Mouse (Mus musculus) intestine, embryonic 15.5 days (tissue): ENCODE results near the gene Mlycd. TPM values are rescaled to one million over a fixed set of nuclear protein-coding genes. Genes with fewer than 3 reads are reported as not detected.

Experiments
- ATAC-seq: fragments of 200-750 bp; cut with Nextera tagmentation; 2 replicates; pipeline ENCODE4 v1.8.0; 2017; ENCODE audit warnings: moderate TSS enrichment, moderate library complexity
- H3K27ac ChIP-seq: fragments of 300-500 bp; sonication (generic); 2 replicates; pipeline ENCODE4 v1.5.1; 2015; ENCODE audit warnings: mild to moderate bottlenecking, inconsistent platforms
- H3K27me3 ChIP-seq: fragments of 300-500 bp; sonication (generic); replicated peaks from 2 replicates; pipeline ENCODE4 v1.6.1; 2015; ENCODE audit warnings: inconsistent platforms
- H3K36me3 ChIP-seq: fragments of 300-500 bp; sonication (generic); 2 replicates; pipeline ENCODE4 v1.6.1; 2015; ENCODE audit warnings: inconsistent platforms
- H3K4me1 ChIP-seq: fragments of 300-500 bp; sonication (generic); replicated peaks from 2 replicates; pipeline ENCODE4 v1.6.1; 2015; ENCODE audit warnings: inconsistent platforms
- H3K4me2 ChIP-seq: fragments of 300-500 bp; sonication (generic); replicated peaks from 2 replicates; pipeline ENCODE4 v1.6.1; 2015; ENCODE audit warnings: mild to moderate bottlenecking, inconsistent platforms
- H3K4me3 ChIP-seq: fragments of 300-500 bp; sonication (generic); replicated peaks from 2 replicates; pipeline ENCODE4 v1.5.1; 2015; ENCODE audit warnings: inconsistent platforms
- H3K9ac ChIP-seq: fragments of 300-500 bp; sonication (generic); 2 replicates; pipeline ENCODE4 v1.6.1; 2015; ENCODE audit warnings: inconsistent platforms
- H3K9me3 ChIP-seq: fragments of 300-500 bp; sonication (generic); 2 replicates; pipeline ENCODE4 v1.6.1; 2016; ENCODE audit warnings: inconsistent platforms
- WGBS: fragments of 180-500 bp; shearing (Covaris S2); methylation state at CpG from one replicate; pipeline ENCODE4 v1.1.7; 2015; 5-methylcytosine and 5-hydroxymethylcytosine counted together
- polyA plus RNA-seq: library from polyadenylated mRNA; unstranded; fragments of >200 nt; fragmentation: Nextera tagmentation; extraction: Ambion mirVana; gene quantifications from 2 replicates; pipeline ENCODE4 v1.2.1, GENCODE M21; 2015

Gene Mlycd
- polyA plus RNA-seq, 1 experiment from 2014 or later, result 19.2 TPM

DNA sequence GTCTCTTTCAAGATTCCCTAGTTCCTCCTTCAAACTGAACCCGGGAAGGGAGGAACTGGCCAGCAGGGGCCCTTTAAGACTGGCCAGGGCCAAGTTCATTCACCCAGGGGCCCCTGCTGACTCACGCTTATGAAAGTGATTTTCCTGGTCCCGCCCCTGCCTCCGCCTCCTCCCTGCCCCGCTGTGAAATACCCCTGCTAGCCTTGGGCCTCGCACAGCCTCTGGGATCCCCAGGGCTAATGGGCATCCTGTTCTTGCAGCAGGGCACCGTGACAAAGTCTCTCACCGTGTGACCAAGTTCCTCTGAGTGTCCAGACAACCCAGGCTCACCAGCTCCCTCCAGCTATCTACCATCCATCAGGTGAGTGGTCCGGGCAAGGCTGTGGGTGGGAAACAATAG, 42.3 kb downstream of the Mlycd start:
- Histone ChIP-seq H3K27ac (peak overlapping the region; percentile 3; the same call in 1 of the 2 replicates), H3K9me3 (no peaks in the 10 kb centered on the region), H3K36me3 (no peaks in the 10 kb centered on the region), H3K9ac (peak overlapping the region; percentile 18; the same call in 1 of the 2 replicates), H3K4me2 (peak overlapping the region; percentile 46), H3K27me3 (no peaks in the 10 kb centered on the region), H3K4me3 (peak overlapping the region; percentile 23), H3K4me1 (peaks cover 45% of the 10 kb centered on the region)
- 14% methylated on average over 9 of the region's 9 CpGs for WGBS
- ATAC-seq, result peak; percentile 76

- WGBS, result 72% methylated on average over 11 of the region's 11 CpGs
- no peaks in the 10 kb centered on the region for H3K36me3 ChIP-seq
- peak overlapping the region; percentile 23 for H3K4me3 ChIP-seq
- H3K4me2 ChIP-seq, result peak overlapping the region; percentile 46
- no peak for ATAC-seq
- H3K4me1 ChIP-seq, result peaks cover 45% of the 10 kb centered on the region
- peak overlapping the region; percentile 18; the same call in 1 of the 2 replicates for H3K9ac ChIP-seq
- H3K9me3 ChIP-seq, result no peaks in the 10 kb centered on the region
- H3K27me3 ChIP-seq, result no peaks in the 10 kb centered on the region
- H3K27ac ChIP-seq, result 0 out of 2 replicates have a peak overlapping the region, but pooled peaks have one; percentile 3
Observed at GRCm38 (mm10) chr8:119437506-119437905, 42.8 kb downstream of the Mlycd start.

DNA sequence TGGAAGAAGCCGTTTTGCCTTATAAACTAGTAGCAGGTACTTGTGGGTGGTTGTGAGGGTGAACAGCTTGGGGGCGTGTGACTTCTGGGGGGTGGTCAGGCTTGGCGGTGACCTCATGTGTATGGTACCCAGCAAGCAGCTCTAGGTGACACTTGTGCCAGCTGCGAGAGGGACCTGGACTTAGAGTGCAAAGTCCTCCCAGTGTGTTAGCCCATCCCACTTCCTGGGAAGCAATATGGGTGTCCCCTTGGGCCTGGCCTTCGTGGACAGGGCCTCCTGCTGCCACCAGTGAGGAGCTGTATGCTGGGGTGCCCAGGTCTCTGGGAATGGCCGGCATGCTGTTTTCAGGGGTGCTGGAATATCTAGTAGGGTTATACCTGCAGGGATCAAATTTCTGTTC, 44.2 kb downstream of the Mlycd start:
- H3K36me3 ChIP-seq, result no peaks in the 10 kb centered on the region
- peaks cover 45% of the 10 kb centered on the region for H3K4me1 ChIP-seq
- H3K27me3 ChIP-seq, result no peaks in the 10 kb centered on the region
- H3K9me3 ChIP-seq, result no peaks in the 10 kb centered on the region
- no peak overlapping the region for H3K27ac ChIP-seq
- WGBS, result 67% methylated on average over 6 of the region's 6 CpGs
- H3K4me2 ChIP-seq, result peak overlapping the region; percentile 46; the same call in 1 of the 2 replicates
- no peak overlapping the region for H3K9ac ChIP-seq
- H3K4me3 ChIP-seq, result no peak overlapping the region
- ATAC-seq, result 0 out of 2 replicates have a peak, but pooled peaks have one; percentile 9

- no peak for ATAC-seq
- Histone ChIP-seq H3K9ac (no peak overlapping the region), H3K4me2 (peak overlapping the region; percentile 46; the same call in 1 of the 2 replicates), H3K9me3 (no peaks in the 10 kb centered on the region), H3K27me3 (no peaks in the 10 kb centered on the region), H3K4me1 (peaks cover 44% of the 10 kb centered on the region), H3K4me3 (no peak overlapping the region), H3K36me3 (no peaks in the 10 kb centered on the region), H3K27ac (no peak overlapping the region)
- WGBS, result 84% methylated on average over 2 of the region's 2 CpGs
Observed at GRCm38 (mm10) chr8:119439424-119439823, 44.7 kb downstream of the Mlycd start.

- no peaks in the 10 kb centered on the region for H3K9me3 ChIP-seq
- H3K27ac ChIP-seq, result 0 out of 2 replicates have a peak overlapping the region, but pooled peaks have one; percentile 58
- H3K9ac ChIP-seq, result 0 out of 2 replicates have a peak overlapping the region, but pooled peaks have one; percentile 6
- H3K36me3 ChIP-seq, result no peaks in the 10 kb centered on the region
- WGBS, result 69% methylated on average over 7 of the region's 7 CpGs
- H3K27me3 ChIP-seq, result no peaks in the 10 kb centered on the region
- ATAC-seq, result 0 out of 2 replicates have a peak, but pooled peaks have one; percentile 3
- no peak overlapping the region for H3K4me3 ChIP-seq
- H3K4me1 ChIP-seq, result peaks cover 39% of the 10 kb centered on the region
- H3K4me2 ChIP-seq, result no peak overlapping the region
Observed at GRCm38 (mm10) chr8:119439893-119440249, 45.2 kb downstream of the Mlycd start.

GRCm38 (mm10) chr8:119440250-119440951, 45.7 kb downstream of the Mlycd start:
- Histone ChIP-seq H3K9ac (no peak overlapping the region), H3K4me1 (peaks cover 38% of the 10 kb centered on the region), H3K4me3 (no peak overlapping the region), H3K4me2 (peak overlapping the region; percentile 45), H3K36me3 (no peaks in the 10 kb centered on the region), H3K27me3 (no peaks in the 10 kb centered on the region), H3K27ac (peak overlapping the region; percentile 58; the same call in 1 of the 2 replicates), H3K9me3 (no peaks in the 10 kb centered on the region)
- ATAC-seq, result peak; percentile 65
- 19% methylated on average over 16 of the region's 16 CpGs for WGBS

DNA sequence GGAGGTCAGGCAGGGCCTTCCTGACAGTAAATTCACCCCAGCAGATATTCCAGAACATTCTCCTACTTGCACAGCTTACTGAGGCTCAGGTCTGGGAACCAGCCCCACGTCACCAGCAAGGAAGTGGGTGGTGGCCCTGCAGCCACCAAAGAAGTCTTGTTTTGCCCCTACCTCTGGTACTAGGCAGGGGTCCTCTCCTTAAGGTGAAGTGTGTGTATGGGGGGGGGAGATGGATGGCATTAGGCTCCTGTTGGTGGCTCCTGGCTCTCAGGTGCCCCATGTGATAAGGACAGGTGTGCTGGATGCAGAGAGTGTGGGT, 46.2 kb downstream of the Mlycd start:
- peak overlapping the region; percentile 77; the same call in 1 of the 2 replicates for H3K27ac ChIP-seq
- H3K9me3 ChIP-seq, result no peaks in the 10 kb centered on the region
- 34% methylated on average over 1 of the region's 1 CpGs for WGBS
- no peak overlapping the region for H3K9ac ChIP-seq
- H3K4me1 ChIP-seq, result peaks cover 39% of the 10 kb centered on the region
- no peak overlapping the region for H3K4me3 ChIP-seq
- H3K4me2 ChIP-seq, result peak overlapping the region; percentile 45
- H3K27me3 ChIP-seq, result no peaks in the 10 kb centered on the region
- peak; percentile 78 for ATAC-seq
- no peaks in the 10 kb centered on the region for H3K36me3 ChIP-seq

DNA sequence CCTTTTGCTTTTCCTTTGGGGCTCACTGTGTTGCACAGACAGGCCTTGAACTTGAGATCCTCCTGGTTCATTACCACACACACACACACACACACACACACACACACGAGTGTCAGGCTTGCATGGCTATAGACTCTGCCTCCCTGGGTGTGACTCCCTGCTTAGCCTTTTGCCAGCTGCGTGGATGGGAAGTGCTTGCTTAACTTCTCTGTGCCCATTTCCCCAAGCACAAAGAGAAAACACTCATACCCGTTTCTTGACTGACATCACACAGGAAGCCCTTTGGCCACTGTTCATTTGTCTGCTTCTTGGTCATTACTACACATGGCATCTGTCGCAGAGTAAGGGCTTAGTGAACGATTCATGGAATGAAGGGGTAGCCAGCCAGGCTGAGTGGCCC, 47.3 kb downstream of the Mlycd start:
- H3K27ac ChIP-seq, result no peak overlapping the region
- no peak overlapping the region for H3K9ac ChIP-seq
- no peaks in the 10 kb centered on the region for H3K36me3 ChIP-seq
- H3K9me3 ChIP-seq, result no peaks in the 10 kb centered on the region
- ATAC-seq, result no peak
- WGBS, result 67% methylated on average over 5 of the region's 5 CpGs
- H3K4me2 ChIP-seq, result no peak overlapping the region
- H3K27me3 ChIP-seq, result peaks cover under 1% of the 10 kb centered on the region
- no peak overlapping the region for H3K4me3 ChIP-seq
- H3K4me1 ChIP-seq, result peaks cover 39% of the 10 kb centered on the region

GRCm38 (mm10) chr8:119442970-119443369, 48.3 kb downstream of the Mlycd start:
- H3K4me2 ChIP-seq, result no peak overlapping the region
- no peak overlapping the region for H3K9ac ChIP-seq
- H3K4me1 ChIP-seq, result peaks cover 35% of the 10 kb centered on the region
- WGBS, result 96% methylated on average over 8 of the region's 8 CpGs
- peaks cover 10% of the 10 kb centered on the region for H3K27me3 ChIP-seq
- no peaks in the 10 kb centered on the region for H3K36me3 ChIP-seq
- ATAC-seq, result no peak
- no peak overlapping the region for H3K27ac ChIP-seq
- no peaks in the 10 kb centered on the region for H3K9me3 ChIP-seq
- no peak overlapping the region for H3K4me3 ChIP-seq

DNA sequence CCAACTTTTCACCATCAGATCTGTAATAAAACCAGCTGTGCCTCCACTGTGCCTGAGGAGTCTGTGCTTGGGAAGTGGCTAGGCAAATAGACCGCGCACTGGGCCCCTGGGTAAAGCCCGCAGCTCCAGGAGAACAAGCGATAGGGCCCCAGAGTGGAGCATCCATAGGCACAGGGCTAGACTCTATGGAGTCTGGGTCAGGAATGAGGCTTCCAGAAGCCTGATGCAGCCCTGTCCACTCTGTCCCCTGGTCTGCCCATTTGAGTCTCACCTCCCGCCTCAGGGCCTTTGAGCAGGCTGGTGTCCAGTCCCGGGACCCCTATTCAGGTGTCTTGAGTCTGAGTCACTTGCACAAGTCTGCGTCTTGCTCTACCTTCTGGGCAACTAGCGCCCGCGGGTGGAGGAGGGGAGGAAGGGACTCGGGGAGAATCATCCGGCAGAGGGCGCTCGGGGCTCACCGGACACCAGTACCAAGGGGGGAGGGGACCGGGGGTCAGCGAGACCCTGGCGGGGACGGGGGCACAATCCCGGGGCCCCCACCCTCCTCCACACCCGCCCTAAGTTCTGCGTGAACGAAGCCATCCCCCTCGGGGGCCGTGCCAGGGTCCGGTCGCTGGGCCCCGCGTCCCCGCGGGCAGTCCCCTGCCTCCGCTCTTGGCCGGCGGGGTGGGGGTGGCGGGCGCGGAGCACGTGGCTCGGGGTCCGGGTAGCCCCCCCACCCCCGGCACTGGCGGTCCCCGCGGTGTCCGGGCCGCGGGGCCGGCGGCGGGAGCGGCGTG, 51.7 kb downstream of the Mlycd start, which contains the start of gene Necab2:
TSS of gene Necab2 (plus strand) at position 509 of the 779 bp plus-strand sequence.
- no peak within 1 kb of the TSS for H3K27ac ChIP-seq
- WGBS, result 2% methylated on average over 34 of the region's 52 CpGs
- peak within 1 kb of the TSS; percentile 66 for H3K4me3 ChIP-seq
- no peaks in the 10 kb centered on the region for H3K36me3 ChIP-seq
- peaks cover 10% of the 10 kb centered on the region for H3K4me1 ChIP-seq
- peak within 1 kb of the TSS; percentile 58 for H3K9ac ChIP-seq
- H3K9me3 ChIP-seq, result no peaks in the 10 kb centered on the region
- peak; percentile 74 for ATAC-seq
- peaks cover 21% of the 10 kb centered on the region for H3K27me3 ChIP-seq
- peak within 1 kb of the TSS; percentile 99 for H3K4me2 ChIP-seq

DNA sequence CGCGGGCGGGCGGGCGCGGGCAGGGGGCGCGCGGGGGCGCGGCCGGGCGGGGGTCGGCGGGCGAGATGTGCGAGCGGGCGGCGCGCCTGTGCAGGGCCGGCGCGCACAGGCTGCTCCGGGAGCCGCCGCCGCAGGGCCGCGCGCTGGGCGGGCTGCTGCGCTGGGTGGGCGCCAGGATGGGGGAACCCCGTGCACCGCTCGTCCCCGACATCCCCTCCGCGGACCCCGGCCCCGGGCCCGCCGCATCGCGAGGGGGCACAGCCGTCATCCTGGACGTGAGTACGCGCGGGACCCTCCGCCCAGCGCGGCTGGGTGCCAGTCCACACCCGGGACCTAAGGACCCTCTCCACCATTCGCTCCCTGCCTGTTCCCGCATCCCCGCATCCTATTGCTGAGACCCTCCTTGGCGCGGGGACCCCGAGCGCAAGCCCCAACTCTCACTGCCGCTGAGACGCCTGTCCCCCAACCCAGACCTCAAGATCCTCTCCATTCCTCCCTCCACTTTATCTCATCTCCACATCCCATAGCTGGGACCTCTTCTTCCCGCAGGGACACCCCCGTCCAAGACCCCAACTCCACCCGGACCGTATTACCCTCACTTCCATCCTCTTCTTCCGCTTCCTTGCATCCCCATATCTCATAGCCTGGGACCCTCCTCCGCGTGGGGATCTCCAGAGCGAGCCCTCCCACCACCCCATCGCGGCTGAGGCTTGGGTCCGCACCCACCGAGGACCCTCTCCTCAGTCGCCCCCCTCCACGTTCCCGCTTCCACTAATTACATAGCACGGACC, 52.5 kb downstream of the Mlycd start:
- peak overlapping the region; percentile 66 for H3K4me3 ChIP-seq
- no peak overlapping the region for H3K27ac ChIP-seq
- peak; percentile 64 for ATAC-seq
- WGBS, result under 1% methylated on average over 58 of the region's 80 CpGs
- peak overlapping the region; percentile 58 for H3K9ac ChIP-seq
- peaks cover 21% of the 10 kb centered on the region for H3K27me3 ChIP-seq
- H3K36me3 ChIP-seq, result no peaks in the 10 kb centered on the region
- peaks cover 9% of the 10 kb centered on the region for H3K4me1 ChIP-seq
- peak overlapping the region; percentile 99 for H3K4me2 ChIP-seq
- H3K9me3 ChIP-seq, result no peaks in the 10 kb centered on the region

DNA sequence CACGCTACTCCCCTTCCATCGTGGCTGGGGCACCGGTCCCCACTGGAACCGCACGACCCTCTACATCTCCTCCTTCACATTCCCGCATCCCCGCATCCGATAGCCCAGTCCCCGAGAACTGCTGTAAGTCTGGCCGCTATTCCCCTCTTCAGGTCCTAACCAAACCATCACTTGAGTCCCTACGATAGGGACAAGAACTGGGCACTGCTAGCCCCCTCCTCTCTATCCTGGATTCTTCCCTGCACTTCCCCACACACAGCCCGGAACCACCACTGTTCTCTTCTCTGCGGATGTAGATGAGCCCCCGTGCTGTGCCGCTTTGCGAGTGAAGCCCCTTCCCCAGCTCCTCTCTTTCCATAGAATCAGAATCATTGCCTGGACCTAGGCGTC, 53.1 kb downstream of the Mlycd start:
- H3K4me3 ChIP-seq, result peak overlapping the region; percentile 66
- H3K36me3 ChIP-seq, result no peaks in the 10 kb centered on the region
- peak overlapping the region; percentile 99 for H3K4me2 ChIP-seq
- H3K9me3 ChIP-seq, result no peaks in the 10 kb centered on the region
- ATAC-seq, result no peak
- H3K4me1 ChIP-seq, result peaks cover 9% of the 10 kb centered on the region
- no peak overlapping the region for H3K27ac ChIP-seq
- 6% methylated on average over 17 of the region's 17 CpGs for WGBS
- H3K27me3 ChIP-seq, result peaks cover 21% of the 10 kb centered on the region
- H3K9ac ChIP-seq, result 0 out of 2 replicates have a peak overlapping the region, but pooled peaks have one; percentile 23
